Mouse (Mus musculus) stomach, embryonic 15.5 days (tissue): ENCODE measurements around the gene 5430402E10Rik. TPM values are rescaled to one million over a fixed set of nuclear protein-coding genes. Genes with fewer than 3 reads are reported as not detected.
"Not testable (repeated sequence)": the region's sequence is repeated elsewhere in the genome, so short reads cannot be mapped to it uniquely, and the experiment has no call there.

Experiments used
- ATAC-seq: fragments of 200-750 bp; cut with Nextera tagmentation; 2 replicates; pipeline ENCODE4 v1.8.0; 2017; ENCODE audit warnings: low read depth, moderate number of reproducible peaks, moderate TSS enrichment; ENCODE audit not compliant: insufficient read depth, low FRiP score
- H3K27ac ChIP-seq: fragments of 300-500 bp; sonication (generic); 2 replicates; pipeline ENCODE4 v1.5.1; 2015; ENCODE audit warnings: mild to moderate bottlenecking, inconsistent platforms
- H3K27me3 ChIP-seq: fragments of 300-500 bp; sonication (generic); replicated peaks from 2 replicates; pipeline ENCODE4 v1.6.1; 2015; ENCODE audit warnings: inconsistent platforms
- H3K36me3 ChIP-seq: fragments of 300-500 bp; sonication (generic); 2 replicates; pipeline ENCODE4 v1.6.1; 2015; ENCODE audit warnings: inconsistent platforms
- H3K4me1 ChIP-seq: fragments of 300-500 bp; sonication (generic); 2 replicates; pipeline ENCODE4 v1.6.1; 2015; ENCODE audit warnings: inconsistent platforms
- H3K4me2 ChIP-seq: fragments of 300-500 bp; sonication (generic); 2 replicates; pipeline ENCODE4 v1.6.1; 2015; ENCODE audit warnings: mild to moderate bottlenecking, inconsistent platforms
- H3K4me3 ChIP-seq: fragments of 300-500 bp; sonication (generic); replicated peaks from 2 replicates; pipeline ENCODE4 v1.5.1; 2015; ENCODE audit warnings: inconsistent platforms
- H3K9ac ChIP-seq: fragments of 300-500 bp; sonication (generic); 2 replicates; pipeline ENCODE4 v1.6.1; 2015; ENCODE audit warnings: inconsistent platforms
- H3K9me3 ChIP-seq: fragments of 300-500 bp; sonication (generic); 2 replicates; pipeline ENCODE4 v1.6.1; 2016; ENCODE audit warnings: inconsistent platforms
- WGBS: fragments of 180-500 bp; shearing (Covaris S2); methylation state at CpG from one replicate; pipeline ENCODE4 v1.1.7; 2015; 5-methylcytosine and 5-hydroxymethylcytosine counted together
- polyA plus RNA-seq: library from polyadenylated mRNA; unstranded; fragments of >200 nt; fragmentation: Nextera tagmentation; extraction: Ambion mirVana; gene quantifications from 2 replicates; pipeline ENCODE4 v1.2.1, GENCODE M21; 2015

The 5430402E10Rik gene
- polyA plus RNA-seq = not detected in 2 replicates

DNA sequence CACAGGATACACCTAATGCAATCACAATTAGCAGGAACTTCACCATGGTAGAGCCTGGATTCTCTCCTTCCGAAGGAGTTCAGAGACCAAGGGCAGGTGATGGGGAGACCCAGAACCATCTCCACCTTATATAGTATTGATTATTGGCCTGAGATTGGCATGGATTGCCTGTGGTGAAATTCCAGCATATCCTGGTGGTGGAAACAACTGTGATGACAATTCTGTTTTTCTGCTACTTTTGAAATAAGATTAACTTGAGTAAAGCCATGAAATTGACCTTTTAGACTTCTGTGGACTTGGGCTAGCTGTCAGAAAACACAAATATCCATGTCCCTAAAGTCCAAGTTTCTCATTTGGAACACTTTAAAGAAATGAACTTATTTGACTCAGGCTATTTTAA lies at the start of gene 5430402E10Rik:
Gene 5430402E10Rik, minus strand, starts transcription at position 101 of the 400 bp plus-strand sequence.
- H3K36me3 ChIP-seq, ATAC-seq: not testable (repeated sequence)
- WGBS = 80% methylated on average over 1 of the region's 1 CpGs

GRCm38 (mm10) chrX:77880033-77880432 lies 44.8 kb downstream of the 5430402E10Rik start:
- not testable (repeated sequence) for H3K9me3 ChIP-seq, H3K27me3 ChIP-seq, H3K4me2 ChIP-seq, H3K27ac ChIP-seq, H3K9ac ChIP-seq, H3K4me1 ChIP-seq, H3K36me3 ChIP-seq, ATAC-seq, H3K4me3 ChIP-seq
- WGBS = 46% methylated on average over 2 of the region's 4 CpGs

More for the DNA sequence above, at the start of gene 5430402E10Rik:
- not testable (repeated sequence) for H3K4me1 ChIP-seq, H3K9me3 ChIP-seq, H3K9ac ChIP-seq, H3K4me3 ChIP-seq, H3K27ac ChIP-seq, H3K4me2 ChIP-seq, H3K27me3 ChIP-seq

Other genes starting within 250 kb of the 5430402E10Rik start
- 10.3 and 10.5 TPM in 2 replicates for gene Prkx, start 128.8 kb downstream of the 5430402E10Rik start, polyA plus RNA-seq
- not detected in 2 replicates for gene Pbsn, start 71.4 kb downstream of the 5430402E10Rik start, polyA plus RNA-seq
- not detected in 2 replicates for gene Gm14744, start 60.3 kb downstream of the 5430402E10Rik start, polyA plus RNA-seq
- gene Obp1a, start 166.3 kb upstream of the 5430402E10Rik start, polyA plus RNA-seq = not detected in 2 replicates
- gene Gm5938, start 200.4 kb upstream of the 5430402E10Rik start, polyA plus RNA-seq = not detected in 2 replicates